Mouse (Mus musculus) intestine, embryonic 15.5 days (tissue): Measurements from ENCODE around the gene Mrpl51. TPM values are rescaled to one million over a fixed set of nuclear protein-coding genes. Genes with fewer than 3 reads are reported as not detected.
A peak's percentile ranks its signal among the peaks of the same experiment; 100 is the strongest.
"Not testable (repeated sequence)": the region's sequence is repeated elsewhere in the genome, so short reads cannot be mapped to it uniquely, and the experiment has no call there.

ENCODE experiments used
- ATAC-seq: fragments of 200-750 bp; cut with Nextera tagmentation; 2 replicates; pipeline ENCODE4 v1.8.0; 2017; ENCODE audit warnings: moderate TSS enrichment, moderate library complexity
- H3K27ac ChIP-seq: fragments of 300-500 bp; sonication (generic); 2 replicates; pipeline ENCODE4 v1.5.1; 2015; ENCODE audit warnings: mild to moderate bottlenecking, inconsistent platforms
- H3K27me3 ChIP-seq: fragments of 300-500 bp; sonication (generic); replicated peaks from 2 replicates; pipeline ENCODE4 v1.6.1; 2015; ENCODE audit warnings: inconsistent platforms
- H3K36me3 ChIP-seq: fragments of 300-500 bp; sonication (generic); 2 replicates; pipeline ENCODE4 v1.6.1; 2015; ENCODE audit warnings: inconsistent platforms
- H3K4me1 ChIP-seq: fragments of 300-500 bp; sonication (generic); replicated peaks from 2 replicates; pipeline ENCODE4 v1.6.1; 2015; ENCODE audit warnings: inconsistent platforms
- H3K4me2 ChIP-seq: fragments of 300-500 bp; sonication (generic); replicated peaks from 2 replicates; pipeline ENCODE4 v1.6.1; 2015; ENCODE audit warnings: mild to moderate bottlenecking, inconsistent platforms
- H3K4me3 ChIP-seq: fragments of 300-500 bp; sonication (generic); replicated peaks from 2 replicates; pipeline ENCODE4 v1.5.1; 2015; ENCODE audit warnings: inconsistent platforms
- H3K9ac ChIP-seq: fragments of 300-500 bp; sonication (generic); 2 replicates; pipeline ENCODE4 v1.6.1; 2015; ENCODE audit warnings: inconsistent platforms
- H3K9me3 ChIP-seq: fragments of 300-500 bp; sonication (generic); 2 replicates; pipeline ENCODE4 v1.6.1; 2016; ENCODE audit warnings: inconsistent platforms
- WGBS: fragments of 180-500 bp; shearing (Covaris S2); methylation state at CpG from one replicate; pipeline ENCODE4 v1.1.7; 2015; 5-methylcytosine and 5-hydroxymethylcytosine counted together
- polyA plus RNA-seq: library from polyadenylated mRNA; unstranded; fragments of >200 nt; fragmentation: Nextera tagmentation; extraction: Ambion mirVana; gene quantifications from 2 replicates; pipeline ENCODE4 v1.2.1, GENCODE M21; 2015

The Mrpl51 gene
- polyA plus RNA-seq, 1 experiment from 2014 or later, result 267 TPM

DNA sequence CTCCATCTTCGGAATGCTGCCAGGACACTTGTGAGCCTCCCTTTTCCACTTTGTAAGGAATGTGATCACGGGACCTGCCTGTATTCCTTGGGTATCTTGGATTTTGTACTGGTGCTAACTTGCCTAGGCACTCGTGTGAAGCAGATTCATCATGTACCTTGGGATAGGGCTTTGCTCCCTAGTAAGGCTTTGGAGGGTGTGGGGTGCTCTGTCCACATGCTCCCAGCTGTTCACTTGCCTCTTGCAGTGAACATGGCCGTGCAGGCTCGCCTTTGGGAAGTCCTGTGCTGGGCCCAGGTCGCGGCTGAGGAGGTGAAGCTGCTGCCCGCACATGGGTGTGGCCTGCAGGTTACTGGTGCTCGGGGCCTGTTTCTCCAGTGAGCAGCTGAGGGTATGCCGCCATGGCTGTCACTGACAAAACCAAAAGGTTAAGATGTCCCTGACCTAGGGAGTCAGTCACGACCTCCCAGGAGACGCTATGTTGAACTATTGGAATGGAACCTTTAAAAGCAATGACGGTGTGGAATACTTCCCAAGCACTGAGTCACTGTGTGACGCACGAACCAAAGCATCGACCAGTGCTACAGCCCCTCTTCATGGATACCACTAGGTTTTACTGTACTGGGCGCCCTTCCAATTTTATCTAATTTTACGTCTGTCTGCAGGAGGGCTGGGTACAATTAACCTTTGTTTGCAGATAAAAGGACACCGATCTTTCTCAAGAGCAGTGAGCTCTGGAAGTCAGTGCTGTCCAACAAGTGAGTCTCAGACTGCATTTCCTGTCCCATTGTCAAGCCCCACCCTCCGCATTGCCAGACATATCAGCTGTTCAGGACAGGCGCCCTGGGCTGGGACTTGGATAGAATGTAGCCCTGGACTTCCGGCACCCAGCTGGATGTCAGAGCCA lies 30.5 kb upstream of the Mrpl51 start:
- 16% methylated on average over 22 of the region's 22 CpGs for WGBS
- Histone ChIP-seq H3K36me3 (peaks cover 13% of the 10 kb centered on the region), H3K4me3 (no peak overlapping the region), H3K9ac (no peak overlapping the region), H3K4me1 (peaks cover 24% of the 10 kb centered on the region), H3K4me2 (no peak overlapping the region), H3K27ac (peak overlapping the region; percentile 62), H3K9me3 (no peaks in the 10 kb centered on the region), H3K27me3 (no peaks in the 10 kb centered on the region)
- peak; percentile 22 for ATAC-seq

DNA sequence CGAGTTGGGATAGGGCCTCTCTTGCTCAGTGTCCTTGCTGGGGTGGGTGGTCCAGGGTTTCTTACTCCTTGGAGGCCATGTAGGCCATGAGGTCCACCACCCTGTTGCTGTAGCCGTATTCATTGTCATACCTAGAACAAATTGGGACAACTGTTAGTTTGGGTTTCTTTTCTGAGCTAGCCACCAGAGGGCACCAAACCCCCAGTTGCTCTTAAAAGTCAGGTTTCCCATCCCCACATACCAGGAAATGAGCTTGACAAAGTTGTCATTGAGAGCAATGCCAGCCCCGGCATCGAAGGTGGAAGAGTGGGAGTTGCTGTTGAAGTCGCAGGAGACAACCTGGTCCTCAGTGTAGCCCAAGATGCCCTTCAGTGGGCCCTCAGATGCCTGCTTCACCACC lies 29.6 kb upstream of the Mrpl51 start:
- not testable (repeated sequence) for H3K4me3 ChIP-seq, H3K27ac ChIP-seq, H3K9me3 ChIP-seq, ATAC-seq, H3K9ac ChIP-seq, H3K4me2 ChIP-seq, H3K27me3 ChIP-seq
- 7% methylated on average over 4 of the region's 5 CpGs for WGBS
- Histone ChIP-seq H3K4me1 (peaks cover 32% of the 10 kb centered on the region), H3K36me3 (peaks cover 13% of the 10 kb centered on the region)

DNA sequence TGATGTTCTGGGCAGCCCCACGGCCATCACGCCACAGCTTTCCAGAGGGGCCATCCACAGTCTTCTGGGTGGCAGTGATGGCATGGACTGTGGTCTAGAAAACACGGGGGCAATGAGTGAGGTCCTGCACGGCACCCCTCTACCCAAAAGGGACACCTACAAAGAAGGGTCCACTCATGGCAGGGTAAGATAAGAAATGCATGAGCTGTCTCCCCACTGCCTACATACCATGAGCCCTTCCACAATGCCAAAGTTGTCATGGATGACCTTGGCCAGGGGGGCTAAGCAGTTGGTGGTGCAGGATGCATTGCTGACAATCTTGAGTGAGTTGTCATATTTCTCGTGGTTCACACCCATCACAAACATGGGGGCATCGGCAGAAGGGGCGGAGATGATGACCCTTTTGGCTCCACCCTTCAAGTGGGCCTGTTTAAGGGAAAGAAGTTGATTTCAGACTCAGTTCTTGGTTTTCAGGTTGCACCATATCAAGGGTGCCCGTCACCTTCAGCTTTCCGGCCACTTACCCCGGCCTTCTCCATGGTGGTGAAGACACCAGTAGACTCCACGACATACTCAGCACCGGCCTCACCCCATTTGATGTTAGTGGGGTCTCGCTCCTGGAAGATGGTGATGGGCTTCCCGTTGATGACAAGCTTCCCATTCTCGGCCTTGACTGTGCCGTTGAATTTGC lies 28.8 kb upstream of the Mrpl51 start:
- not testable (repeated sequence) for H3K9ac ChIP-seq, H3K4me3 ChIP-seq, H3K9me3 ChIP-seq, ATAC-seq, H3K27me3 ChIP-seq, H3K27ac ChIP-seq
- H3K4me1 ChIP-seq, result peaks cover 40% of the 10 kb centered on the region
- peaks cover 17% of the 10 kb centered on the region for H3K36me3 ChIP-seq
- H3K4me2 ChIP-seq, result peak overlapping the region; percentile 63
- WGBS, result 67% methylated on average over 13 of the region's 16 CpGs

DNA sequence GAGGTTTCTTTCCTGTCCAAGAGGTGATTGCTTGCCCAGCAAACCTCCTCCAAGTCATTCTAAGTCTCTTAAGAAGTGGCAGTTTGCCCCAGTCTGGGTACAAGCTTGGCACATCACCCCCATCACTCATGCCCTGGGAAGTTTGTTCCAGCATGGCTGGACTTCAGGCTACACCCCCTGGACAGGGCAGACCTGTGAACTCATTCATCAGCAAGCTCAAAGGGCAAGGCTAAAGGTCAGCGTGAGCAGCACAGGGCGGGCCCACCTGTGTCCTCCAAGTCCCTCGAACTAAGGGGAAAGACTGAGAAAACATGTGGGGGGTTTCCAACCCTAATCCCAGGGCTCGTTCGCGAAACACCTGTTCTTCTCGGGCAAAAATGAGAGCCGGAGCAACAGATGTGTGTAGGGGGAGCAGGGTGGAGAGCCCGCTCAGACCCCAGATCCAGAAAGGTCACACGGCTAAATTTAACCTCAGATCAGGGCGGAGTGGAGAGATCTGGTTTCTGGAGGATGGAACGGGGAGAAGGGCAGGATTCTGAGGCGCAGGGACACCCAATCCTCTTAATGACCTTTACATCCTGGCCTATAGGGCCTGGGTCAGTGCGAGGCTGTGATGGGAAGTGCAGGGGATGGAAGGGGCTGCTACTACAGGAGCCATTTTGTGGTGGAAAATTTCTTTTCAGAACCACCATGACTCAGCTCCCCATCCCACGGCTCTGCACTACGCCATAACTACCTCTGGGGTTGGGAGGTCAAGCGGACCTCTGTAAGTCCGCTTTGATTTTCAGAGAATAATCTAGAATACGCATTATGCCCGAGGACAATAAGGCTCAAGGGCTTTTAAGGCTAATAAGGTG lies 27.6 kb upstream of the Mrpl51 start:
- H3K36me3 ChIP-seq, result peaks cover 20% of the 10 kb centered on the region
- WGBS, result 4% methylated on average over 20 of the region's 20 CpGs

DNA sequence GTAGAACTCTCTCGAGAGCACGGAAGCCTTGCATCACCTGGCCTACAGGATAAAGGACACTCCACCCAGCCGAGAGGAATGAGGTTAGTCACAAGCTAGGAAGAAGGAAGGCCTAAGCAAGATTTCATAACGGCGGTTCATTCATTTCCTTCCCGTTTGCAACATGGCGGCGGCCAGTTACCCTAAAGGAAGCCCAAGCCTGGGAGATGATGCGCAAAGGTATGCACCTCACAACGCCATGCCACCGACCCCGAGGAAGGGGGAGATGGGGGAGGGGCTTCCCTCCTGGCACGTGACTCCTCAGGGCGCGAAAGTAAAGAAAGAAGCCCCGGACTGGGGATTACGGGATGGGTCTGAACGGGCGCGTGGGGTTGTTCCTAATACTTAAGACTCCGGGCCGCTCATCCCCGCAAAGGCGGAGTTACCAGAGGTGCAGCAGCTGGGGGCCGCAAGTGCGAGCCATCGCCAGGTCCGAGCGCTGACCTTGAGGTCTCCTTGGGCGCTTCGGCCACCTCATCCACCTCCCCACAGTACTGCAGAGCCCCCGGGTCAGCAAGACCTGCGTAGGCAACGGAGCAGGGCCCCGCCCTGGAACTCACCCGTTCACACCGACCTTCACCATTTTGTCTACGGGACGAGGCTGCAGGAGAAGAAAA lies 26.8 kb upstream of the Mrpl51 start:
- under 1% methylated on average over 38 of the region's 39 CpGs for WGBS

More for the DNA sequence above, 27.6 kb upstream of the Mrpl51 start:
- ATAC-seq, result no peak
- H3K27ac ChIP-seq, result peak overlapping the region; percentile 98
- no peaks in the 10 kb centered on the region for H3K9me3 ChIP-seq
- peak overlapping the region; percentile 85 for H3K4me3 ChIP-seq
- peak overlapping the region; percentile 95 for H3K9ac ChIP-seq
- no peaks in the 10 kb centered on the region for H3K27me3 ChIP-seq
- peaks cover 46% of the 10 kb centered on the region for H3K4me1 ChIP-seq
- peak overlapping the region; percentile 63 for H3K4me2 ChIP-seq

DNA sequence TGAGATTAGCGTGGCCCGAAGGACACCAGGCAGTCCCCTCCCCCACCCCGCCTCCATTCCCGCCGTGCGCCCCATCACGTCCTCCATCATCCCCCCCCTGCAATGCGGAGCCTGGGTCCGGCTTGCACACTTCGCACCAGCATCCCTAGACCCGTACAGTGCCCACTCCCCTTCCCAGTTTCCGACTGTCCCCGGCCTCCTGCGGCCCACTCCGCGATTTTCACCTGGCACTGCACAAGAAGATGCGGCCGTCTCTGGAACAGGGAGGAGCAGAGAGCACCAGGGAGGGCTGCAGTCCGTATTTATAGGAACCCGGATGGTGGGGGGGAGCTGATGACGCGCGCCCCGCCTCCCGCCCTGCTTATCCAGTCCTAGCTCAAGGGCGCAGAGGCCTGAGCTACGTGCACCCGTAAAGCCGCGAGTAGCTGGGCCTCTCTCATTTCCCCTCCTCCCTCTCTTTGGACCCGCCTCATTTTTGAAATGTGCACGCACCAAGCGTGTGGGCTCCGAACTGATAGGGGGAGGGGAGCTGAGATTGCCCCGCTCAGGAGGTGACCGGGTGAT lies 26.2 kb upstream of the Mrpl51 start:
- peak overlapping the region; percentile 95 for H3K9ac ChIP-seq
- H3K36me3 ChIP-seq, result peaks cover 31% of the 10 kb centered on the region
- H3K27ac ChIP-seq, result peak overlapping the region; percentile 98
- H3K27me3 ChIP-seq, result no peaks in the 10 kb centered on the region
- H3K9me3 ChIP-seq, result no peaks in the 10 kb centered on the region
- peak overlapping the region; percentile 85 for H3K4me3 ChIP-seq
- H3K4me1 ChIP-seq, result peaks cover 43% of the 10 kb centered on the region
- peak; percentile 90 for ATAC-seq
- peak overlapping the region; percentile 63 for H3K4me2 ChIP-seq
- under 1% methylated on average over 36 of the region's 36 CpGs for WGBS

More for the DNA sequence above, 26.8 kb upstream of the Mrpl51 start:
- H3K4me3 ChIP-seq, result peak overlapping the region; percentile 85
- peak; percentile 3 for ATAC-seq
- peaks cover 26% of the 10 kb centered on the region for H3K36me3 ChIP-seq
- peak overlapping the region; percentile 98 for H3K27ac ChIP-seq
- peak overlapping the region; percentile 63 for H3K4me2 ChIP-seq
- H3K9ac ChIP-seq, result peak overlapping the region; percentile 95
- no peaks in the 10 kb centered on the region for H3K9me3 ChIP-seq
- no peaks in the 10 kb centered on the region for H3K27me3 ChIP-seq
- peaks cover 46% of the 10 kb centered on the region for H3K4me1 ChIP-seq

DNA sequence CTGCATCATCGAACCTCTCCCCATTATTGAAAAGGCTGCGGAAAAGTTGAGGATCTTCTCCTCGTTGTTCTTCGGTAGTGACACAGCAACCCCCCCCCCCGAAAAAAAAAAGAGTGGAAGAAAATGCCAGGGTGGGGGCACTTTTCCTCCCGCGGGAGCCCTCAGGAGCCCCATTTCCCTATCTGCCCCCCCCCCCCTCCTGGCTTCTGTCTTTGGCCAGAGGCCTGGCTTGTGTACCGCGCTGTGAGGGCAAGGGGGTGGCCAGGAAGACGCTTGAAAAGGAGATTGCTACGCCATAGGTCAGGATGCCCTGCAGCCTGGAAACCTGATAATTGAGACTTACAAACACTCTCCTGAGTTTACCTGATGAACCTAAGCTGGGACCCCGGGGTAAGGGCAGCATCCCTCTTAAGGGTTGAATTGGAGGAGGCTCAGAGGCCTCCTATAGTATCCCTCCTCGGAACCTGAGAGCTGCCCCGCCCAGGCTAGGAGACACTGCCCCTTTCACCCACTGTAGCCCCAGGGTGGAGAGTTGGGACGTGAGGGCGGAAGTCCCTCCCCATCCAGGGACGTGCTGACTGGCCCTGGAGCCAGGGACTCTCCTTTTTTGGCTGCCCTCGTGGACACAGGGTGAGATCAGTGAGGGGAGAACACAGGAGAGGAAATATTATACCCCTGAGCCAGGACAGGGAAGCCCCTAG lies 25.4 kb upstream of the Mrpl51 start, which contains the start of gene Gapdh:
TSS of gene Gapdh (minus strand) at position 417 of the 701 bp plus-strand sequence.
- peak within 1 kb of the TSS; percentile 63 for H3K4me2 ChIP-seq
- no peaks in the 10 kb centered on the region for H3K27me3 ChIP-seq
- H3K36me3 ChIP-seq, result peaks cover 34% of the 10 kb centered on the region
- no peaks in the 10 kb centered on the region for H3K9me3 ChIP-seq
- under 1% methylated on average over 18 of the region's 18 CpGs for WGBS
- peak within 1 kb of the TSS; percentile 85 for H3K4me3 ChIP-seq
- ATAC-seq, result peak; percentile 83
- H3K27ac ChIP-seq, result peak within 1 kb of the TSS; percentile 98
- peaks cover 36% of the 10 kb centered on the region for H3K4me1 ChIP-seq
- H3K9ac ChIP-seq, result peak within 1 kb of the TSS; percentile 95

DNA sequence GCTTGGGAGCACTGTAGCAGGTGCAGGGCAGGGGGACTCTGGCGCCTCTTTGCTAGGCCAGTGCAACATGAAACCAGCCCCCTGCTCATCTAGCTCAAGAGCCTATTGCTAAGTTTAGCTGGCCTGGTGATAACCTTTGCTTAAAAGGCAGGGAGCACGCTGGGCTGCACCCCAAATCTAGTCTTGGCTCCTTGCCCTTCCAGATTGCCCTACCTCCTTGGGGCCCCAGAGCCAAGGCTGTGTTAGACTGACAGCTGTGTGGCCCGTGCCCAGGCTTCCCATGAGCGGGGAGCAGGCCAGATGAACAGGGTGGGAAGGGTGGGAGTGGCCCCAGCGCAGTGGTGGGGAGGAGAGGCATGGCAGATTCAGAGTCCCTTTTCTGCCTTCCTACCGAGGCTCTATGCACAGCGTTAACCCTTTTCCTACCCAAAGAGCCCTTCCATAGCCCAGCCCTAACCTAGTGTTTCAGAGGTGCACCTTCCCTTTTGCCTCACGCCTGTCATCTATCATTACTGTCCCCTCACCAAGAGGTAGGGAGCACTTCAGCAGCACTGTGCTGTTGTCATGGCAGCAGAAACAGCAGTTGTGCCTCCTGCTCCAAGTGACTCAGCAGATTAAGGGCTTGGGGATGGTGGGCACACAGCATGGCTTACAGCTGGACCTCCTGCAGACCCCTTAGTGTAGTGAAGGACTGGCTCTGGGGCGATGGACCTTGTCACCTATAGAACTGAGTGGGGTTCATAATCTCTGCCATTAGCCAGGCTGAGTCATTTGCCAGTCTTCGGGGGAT lies 24.5 kb upstream of the Mrpl51 start:
- H3K4me3 ChIP-seq, result peak overlapping the region; percentile 85
- H3K27ac ChIP-seq, result peak overlapping the region; percentile 98
- H3K9ac ChIP-seq, result peak overlapping the region; percentile 55
- peaks cover 32% of the 10 kb centered on the region for H3K4me1 ChIP-seq
- H3K4me2 ChIP-seq, result peak overlapping the region; percentile 63
- WGBS, result 19% methylated on average over 10 of the region's 10 CpGs
- peaks cover 40% of the 10 kb centered on the region for H3K36me3 ChIP-seq
- peak; percentile 52 for ATAC-seq
- H3K27me3 ChIP-seq, result no peaks in the 10 kb centered on the region
- H3K9me3 ChIP-seq, result no peaks in the 10 kb centered on the region

DNA sequence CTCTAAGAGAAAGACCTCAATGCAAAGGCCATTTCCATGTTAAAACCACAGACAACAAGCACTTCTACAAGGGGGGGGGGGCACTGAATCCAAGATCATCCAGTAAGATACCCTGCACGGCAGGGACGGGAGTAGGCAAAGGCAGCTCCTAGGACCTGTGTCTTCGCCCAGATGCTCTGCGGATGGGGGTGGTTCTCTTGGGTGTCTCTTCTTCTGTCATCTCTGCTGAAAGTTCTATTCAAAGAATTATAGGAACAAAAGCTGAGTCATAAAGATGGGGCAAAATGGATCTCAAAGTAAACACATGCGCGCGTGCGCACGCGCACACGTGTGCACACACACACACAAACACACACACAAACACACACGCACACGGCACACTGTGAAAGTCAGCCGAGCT lies 23.5 kb upstream of the Mrpl51 start:
- H3K4me2 ChIP-seq, result 0 out of 2 replicates have a peak overlapping the region, but pooled peaks have one; percentile 63
- no peak overlapping the region for H3K4me3 ChIP-seq
- H3K4me1 ChIP-seq, result peaks cover 32% of the 10 kb centered on the region
- no peak for ATAC-seq
- no peak overlapping the region for H3K9ac ChIP-seq
- no peaks in the 10 kb centered on the region for H3K27me3 ChIP-seq
- H3K36me3 ChIP-seq, result peaks cover 45% of the 10 kb centered on the region
- no peak overlapping the region for H3K27ac ChIP-seq
- WGBS, result 90% methylated on average over 14 of the region's 14 CpGs
- H3K9me3 ChIP-seq, result no peaks in the 10 kb centered on the region

DNA sequence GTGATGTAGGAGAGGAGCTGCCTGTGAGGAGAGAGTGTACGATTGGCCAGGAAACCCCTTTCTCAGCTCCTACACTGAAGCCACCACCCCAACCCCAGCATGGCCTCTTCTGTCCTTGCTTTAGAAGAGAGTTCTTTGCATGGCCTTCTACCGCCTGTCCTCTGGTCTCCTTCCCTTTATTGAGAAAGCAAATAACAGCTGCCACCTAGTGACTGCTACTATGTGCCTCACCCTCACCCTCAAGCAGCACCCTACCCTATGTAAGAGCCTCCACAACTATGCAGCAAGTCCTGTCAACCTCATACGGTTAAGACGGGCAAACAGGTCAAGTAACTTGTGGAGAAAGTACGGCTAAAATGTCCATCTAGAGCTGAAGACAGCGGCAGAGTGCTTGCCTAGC lies 21.4 kb upstream of the Mrpl51 start:
- H3K4me1 ChIP-seq, result peaks cover 22% of the 10 kb centered on the region
- H3K27ac ChIP-seq, result no peak overlapping the region
- no peak overlapping the region for H3K4me3 ChIP-seq
- H3K9ac ChIP-seq, result no peak overlapping the region
- H3K36me3 ChIP-seq, result peaks cover 64% of the 10 kb centered on the region
- H3K9me3 ChIP-seq, result no peaks in the 10 kb centered on the region
- H3K27me3 ChIP-seq, result no peaks in the 10 kb centered on the region
- WGBS, result 77% methylated on average over 6 of the region's 6 CpGs
- no peak for ATAC-seq
- no peak overlapping the region for H3K4me2 ChIP-seq
